Mouse (Mus musculus) neural tube, embryonic 13.5 days (tissue): ENCODE measurements around the gene Tuba1a. TPM values are rescaled to one million over a fixed set of nuclear protein-coding genes. Genes with fewer than 3 reads are reported as not detected.

Experiments used
- ATAC-seq: fragments of 200-750 bp; cut with Nextera tagmentation; 2 replicates; pipeline ENCODE4 v1.8.0; 2017; ENCODE audit warnings: low read depth, mild to moderate bottlenecking, moderate TSS enrichment, moderate library complexity
- H3K27ac ChIP-seq: fragments of 300-500 bp; sonication (generic); replicated peaks from 2 replicates; pipeline ENCODE4 v1.5.1; 2015; ENCODE audit warnings: moderate library complexity, mild to moderate bottlenecking, inconsistent platforms
- H3K27me3 ChIP-seq: fragments of 300-500 bp; sonication (generic); 2 replicates; pipeline ENCODE4 v1.6.1; 2015; ENCODE audit warnings: mild to moderate bottlenecking, inconsistent platforms
- H3K36me3 ChIP-seq: fragments of 300-500 bp; sonication (generic); 2 replicates; pipeline ENCODE4 v1.6.1; 2015; ENCODE audit warnings: mild to moderate bottlenecking, inconsistent platforms
- H3K4me1 ChIP-seq: fragments of 300-500 bp; sonication (generic); replicated peaks from 2 replicates; pipeline ENCODE4 v1.6.1; 2015; ENCODE audit warnings: inconsistent platforms
- H3K4me2 ChIP-seq: fragments of 300-500 bp; sonication (generic); 2 replicates; pipeline ENCODE4 v1.6.1; 2015; ENCODE audit warnings: inconsistent platforms, mild to moderate bottlenecking, moderate library complexity
- H3K4me3 ChIP-seq: fragments of 300-500 bp; sonication (generic); 2 replicates; pipeline ENCODE4 v1.5.1; 2015; ENCODE audit warnings: mild to moderate bottlenecking, inconsistent platforms
- H3K9ac ChIP-seq: fragments of 300-500 bp; sonication (generic); 2 replicates; pipeline ENCODE4 v1.6.1; 2015; ENCODE audit warnings: moderate library complexity, mild to moderate bottlenecking, inconsistent platforms
- H3K9me3 ChIP-seq: fragments of 300-500 bp; sonication (generic); 2 replicates; pipeline ENCODE4 v1.6.1; 2016; ENCODE audit warnings: inconsistent platforms
- WGBS: fragments of 180-500 bp; shearing (Covaris S2); methylation state at CpG from one replicate; pipeline ENCODE4 v1.1.7; 2015; 5-methylcytosine and 5-hydroxymethylcytosine counted together
- polyA plus RNA-seq: library from polyadenylated mRNA; unstranded; fragments of >200 nt; fragmentation: Nextera tagmentation; extraction: Ambion mirVana; gene quantifications from 2 replicates; pipeline ENCODE4 v1.2.1, GENCODE M21; 2015

Gene Tuba1a
- polyA plus RNA-seq = 13,124 and 14,228 TPM in 2 replicates

DNA sequence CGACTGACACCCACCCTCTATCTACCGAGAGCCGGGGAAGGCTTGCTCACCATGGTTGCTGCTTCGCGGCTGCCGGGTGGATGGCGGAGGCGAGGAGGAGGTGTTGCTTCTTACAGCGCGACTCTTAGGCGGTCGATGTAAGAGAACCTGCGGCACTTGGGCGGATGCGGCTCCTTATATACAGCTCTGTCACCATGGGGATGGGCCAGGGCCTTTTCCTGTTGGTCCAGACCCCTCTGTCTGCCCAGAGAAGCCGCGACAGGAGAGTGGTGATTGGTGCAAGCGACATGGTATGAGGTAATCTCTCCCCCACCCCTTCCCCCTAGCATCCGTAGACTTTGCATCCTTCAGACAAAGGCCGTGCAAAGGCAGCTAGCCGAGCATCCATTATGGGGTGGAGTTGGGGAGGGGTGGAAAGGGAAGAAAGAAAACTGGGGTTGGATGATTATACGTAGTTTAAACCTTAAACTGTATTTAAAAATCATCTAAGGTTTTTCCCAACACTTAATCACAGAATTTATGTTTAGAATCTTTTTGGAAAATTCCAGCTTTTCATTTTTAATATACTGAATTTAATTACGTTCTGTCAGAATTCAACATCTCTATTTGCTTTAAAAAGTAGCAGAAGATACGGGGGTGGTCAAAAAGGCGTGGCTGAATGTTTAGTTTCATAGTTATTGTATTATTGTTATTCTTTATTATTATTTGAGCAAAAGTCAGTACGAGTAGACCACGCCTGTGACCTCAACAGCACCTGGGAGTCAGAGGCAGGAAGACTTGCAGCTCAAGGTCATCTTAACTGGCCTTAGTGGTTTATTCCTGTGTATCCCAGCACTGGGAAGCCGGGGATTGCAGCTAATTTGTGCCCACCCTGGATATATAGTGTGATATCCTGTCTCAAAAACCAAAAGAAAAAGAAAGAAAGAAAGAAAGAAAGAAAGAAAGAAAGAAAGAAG, at the start of gene Tuba1a, which contains the start of gene Gm49450:
Gene Tuba1a, minus strand, starts transcription at position 303 of the 956 bp plus-strand sequence.
Gene Gm49450, minus strand, starts transcription at position 151 of the 956 bp plus-strand sequence.
- ATAC-seq = peak; percentile 97
- no peaks in the 10 kb centered on the region for H3K27me3 ChIP-seq
- peak within 1 kb of the TSS; percentile 74 for H3K4me2 ChIP-seq
- 1% methylated on average over 28 of the region's 28 CpGs for WGBS
- H3K9ac ChIP-seq = peak within 1 kb of the TSS; percentile 100
- peaks cover 28% of the 10 kb centered on the region for H3K4me1 ChIP-seq
- peak within 1 kb of the TSS; percentile 100 for H3K27ac ChIP-seq
- H3K36me3 ChIP-seq = peaks cover 12% of the 10 kb centered on the region
- H3K4me3 ChIP-seq = peak within 1 kb of the TSS; percentile 95
- H3K9me3 ChIP-seq = no peaks in the 10 kb centered on the region

DNA sequence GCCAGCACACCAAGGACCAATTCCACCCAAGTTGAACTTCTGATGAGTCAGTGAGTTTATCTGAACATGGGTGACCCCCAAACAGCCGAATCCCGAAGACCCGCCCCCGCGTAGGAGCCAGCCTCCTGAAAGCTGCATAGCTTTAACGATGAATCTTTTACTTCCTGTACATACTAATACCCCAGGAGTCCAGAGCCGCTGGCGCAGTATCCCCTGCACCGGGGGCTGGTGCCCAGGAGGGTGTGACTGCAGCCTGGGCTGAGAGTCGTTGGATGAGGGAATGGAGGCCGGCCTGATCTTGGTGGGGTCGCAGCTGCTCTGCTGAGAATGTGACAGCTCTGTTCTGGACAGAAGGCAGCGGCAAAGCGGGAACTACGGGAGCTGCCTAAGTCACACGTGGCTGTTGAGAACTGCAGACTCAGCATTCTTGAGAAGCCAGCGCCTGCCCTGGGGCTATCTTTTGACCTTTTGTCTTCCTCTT, 48.0 kb upstream of the Tuba1a start:
- H3K9me3 ChIP-seq = no peaks in the 10 kb centered on the region
- ATAC-seq = 0 out of 2 replicates have a peak, but pooled peaks have one; percentile 37

DNA sequence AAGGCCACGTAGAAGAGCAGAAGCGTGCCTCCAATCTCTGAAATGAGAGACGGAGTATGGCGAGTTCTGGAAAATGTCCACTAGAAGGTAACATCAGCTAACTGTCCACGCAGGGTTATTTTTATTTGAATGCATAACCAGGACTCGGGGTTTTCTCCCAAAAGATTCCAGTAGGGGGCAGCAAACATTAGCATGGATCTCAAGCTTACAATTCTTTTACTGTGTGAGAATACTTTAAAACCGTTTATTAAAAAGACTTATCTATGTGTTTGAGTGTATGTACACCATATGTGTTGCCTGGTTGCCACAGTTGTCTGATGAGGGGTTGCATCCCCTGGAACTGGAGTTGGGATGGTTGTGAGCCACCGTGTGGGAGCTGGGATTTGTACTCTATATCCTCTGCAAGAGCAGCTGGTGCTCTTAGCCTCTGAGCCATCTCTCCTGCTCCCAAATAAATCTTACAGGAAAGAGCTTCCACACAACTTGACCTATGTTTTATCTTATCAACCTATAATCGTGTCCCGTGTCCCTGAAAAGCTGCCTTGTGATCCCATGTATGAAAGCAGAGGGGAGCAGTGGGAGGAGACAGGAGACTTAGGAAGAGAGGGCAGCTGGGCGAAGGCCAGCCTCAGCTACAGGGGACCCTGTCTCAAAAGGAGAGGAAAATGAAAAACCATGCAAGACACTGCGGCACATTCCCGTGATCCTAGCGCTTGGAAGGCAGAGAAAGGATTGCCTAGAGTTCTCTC, 47.2 kb upstream of the Tuba1a start:
- Histone ChIP-seq H3K4me2 (peak overlapping the region; percentile 49), H3K4me1 (peaks cover 30% of the 10 kb centered on the region), H3K9ac (0 out of 2 replicates have a peak overlapping the region, but pooled peaks have one; percentile 56), H3K27me3 (no peaks in the 10 kb centered on the region), H3K27ac (peak overlapping the region; percentile 34; the same call in 1 of the 2 replicates), H3K4me3 (no peak overlapping the region), H3K36me3 (no peaks in the 10 kb centered on the region), H3K9me3 (no peaks in the 10 kb centered on the region)
- 43% methylated on average over 14 of the region's 14 CpGs for WGBS
- no peak for ATAC-seq

More for the DNA sequence above, 48.0 kb upstream of the Tuba1a start:
- Histone ChIP-seq H3K27ac (no peak overlapping the region), H3K9ac (peak overlapping the region; percentile 56), H3K4me1 (peaks cover 30% of the 10 kb centered on the region), H3K36me3 (no peaks in the 10 kb centered on the region), H3K4me2 (peak overlapping the region; percentile 49), H3K27me3 (no peaks in the 10 kb centered on the region), H3K4me3 (0 out of 2 replicates have a peak overlapping the region, but pooled peaks have one; percentile 12)
- 18% methylated on average over 17 of the region's 17 CpGs for WGBS

DNA sequence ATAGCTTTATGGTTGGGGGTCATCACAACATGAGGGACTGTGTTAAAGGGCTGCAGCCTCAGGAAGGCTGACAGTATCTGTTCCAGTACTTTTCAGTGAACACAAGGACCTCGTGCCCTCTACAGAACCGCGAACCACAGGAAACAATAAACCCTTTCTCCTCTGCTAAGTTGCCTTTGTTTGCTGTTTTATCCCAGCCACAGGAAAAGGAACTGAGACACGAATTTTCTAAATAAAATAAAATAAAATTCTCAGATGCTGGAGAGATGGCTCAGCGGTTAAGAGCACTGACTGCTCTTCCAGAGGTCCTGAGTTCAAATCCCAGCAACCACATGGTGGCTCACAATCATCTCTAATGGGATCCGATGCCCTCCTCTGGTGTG, 45.3 kb upstream of the Tuba1a start:
- no peaks in the 10 kb centered on the region for H3K27me3 ChIP-seq
- no peak overlapping the region for H3K27ac ChIP-seq
- H3K36me3 ChIP-seq = no peaks in the 10 kb centered on the region
- 41% methylated on average over 6 of the region's 6 CpGs for WGBS
- H3K4me1 ChIP-seq = peaks cover 36% of the 10 kb centered on the region
- H3K9me3 ChIP-seq = no peaks in the 10 kb centered on the region
- H3K4me3 ChIP-seq = no peak overlapping the region
- ATAC-seq = no peak
- H3K4me2 ChIP-seq = no peak overlapping the region
- H3K9ac ChIP-seq = no peak overlapping the region

DNA sequence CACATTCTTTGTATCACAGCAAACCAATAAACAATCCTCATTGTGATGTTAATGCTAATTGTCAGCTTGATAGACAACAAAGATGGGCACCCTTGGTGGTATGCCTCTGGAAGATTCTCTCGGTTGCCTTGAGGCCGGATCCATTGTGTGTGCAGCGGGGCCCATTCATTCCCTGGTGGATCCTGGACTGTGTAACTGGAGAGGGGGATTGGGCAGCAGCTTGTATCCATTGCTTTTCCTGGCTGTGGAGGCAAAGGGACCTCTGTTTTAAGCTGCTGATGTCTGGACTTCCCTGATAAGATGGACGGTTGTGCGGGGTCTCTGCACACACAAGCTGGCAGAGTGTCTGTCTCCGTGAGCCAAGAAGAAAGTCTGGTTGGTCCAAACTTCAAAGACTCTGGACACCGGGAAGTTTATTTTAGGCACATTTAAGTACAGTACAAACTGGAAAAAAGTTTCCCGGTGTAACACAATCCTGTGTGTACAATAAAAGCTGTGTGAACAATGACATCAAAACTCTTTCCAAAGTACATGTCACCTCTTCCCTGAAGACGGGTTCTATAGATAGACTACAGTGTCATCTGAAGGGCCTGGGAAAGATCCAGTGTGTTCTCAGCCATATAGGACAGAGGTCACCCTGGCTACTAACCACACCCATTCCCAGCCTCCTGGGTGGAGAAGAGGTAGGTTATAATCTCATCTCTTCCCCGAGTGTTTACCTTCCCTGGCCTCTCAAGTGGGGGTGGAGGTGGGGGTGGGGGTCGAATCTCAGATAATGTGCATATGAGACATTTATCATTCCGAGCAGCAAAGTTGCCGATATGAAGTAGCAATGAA, 44.7 kb upstream of the Tuba1a start:
- no peaks in the 10 kb centered on the region for H3K27me3 ChIP-seq
- no peak for ATAC-seq
- H3K4me2 ChIP-seq = no peak overlapping the region
- 45% methylated on average over 13 of the region's 13 CpGs for WGBS
- peaks cover 41% of the 10 kb centered on the region for H3K4me1 ChIP-seq
- peak overlapping the region; percentile 52; the same call in 1 of the 2 replicates for H3K27ac ChIP-seq
- no peak overlapping the region for H3K9ac ChIP-seq
- no peak overlapping the region for H3K4me3 ChIP-seq
- no peaks in the 10 kb centered on the region for H3K9me3 ChIP-seq
- no peaks in the 10 kb centered on the region for H3K36me3 ChIP-seq

DNA sequence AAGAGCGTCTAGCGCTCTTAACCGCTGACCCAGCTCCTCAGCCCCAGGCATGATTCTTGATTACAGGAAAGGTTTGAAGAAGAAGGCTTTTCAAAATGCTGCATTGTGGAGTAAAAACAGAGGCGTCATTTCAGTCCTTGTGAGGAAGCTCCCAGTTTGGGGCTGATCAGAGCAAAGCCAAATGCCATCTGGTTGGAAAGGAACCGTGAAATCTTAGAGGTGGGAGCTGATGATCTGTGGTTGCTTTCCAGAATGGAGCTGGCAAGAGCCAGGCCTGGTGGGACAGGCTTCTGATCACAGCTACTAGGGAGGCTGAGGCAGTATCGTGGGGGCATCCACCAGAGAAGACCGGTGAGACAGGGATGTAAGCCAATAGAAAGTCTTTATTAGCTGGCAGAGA, 43.3 kb upstream of the Tuba1a start:
- Histone ChIP-seq H3K27me3 (no peaks in the 10 kb centered on the region), H3K36me3 (no peaks in the 10 kb centered on the region), H3K4me3 (no peak overlapping the region), H3K9me3 (no peaks in the 10 kb centered on the region), H3K27ac (no peak overlapping the region), H3K4me2 (no peak overlapping the region), H3K9ac (no peak overlapping the region), H3K4me1 (peaks cover 48% of the 10 kb centered on the region)
- no peak for ATAC-seq
- WGBS = 71% methylated on average over 7 of the region's 7 CpGs

DNA sequence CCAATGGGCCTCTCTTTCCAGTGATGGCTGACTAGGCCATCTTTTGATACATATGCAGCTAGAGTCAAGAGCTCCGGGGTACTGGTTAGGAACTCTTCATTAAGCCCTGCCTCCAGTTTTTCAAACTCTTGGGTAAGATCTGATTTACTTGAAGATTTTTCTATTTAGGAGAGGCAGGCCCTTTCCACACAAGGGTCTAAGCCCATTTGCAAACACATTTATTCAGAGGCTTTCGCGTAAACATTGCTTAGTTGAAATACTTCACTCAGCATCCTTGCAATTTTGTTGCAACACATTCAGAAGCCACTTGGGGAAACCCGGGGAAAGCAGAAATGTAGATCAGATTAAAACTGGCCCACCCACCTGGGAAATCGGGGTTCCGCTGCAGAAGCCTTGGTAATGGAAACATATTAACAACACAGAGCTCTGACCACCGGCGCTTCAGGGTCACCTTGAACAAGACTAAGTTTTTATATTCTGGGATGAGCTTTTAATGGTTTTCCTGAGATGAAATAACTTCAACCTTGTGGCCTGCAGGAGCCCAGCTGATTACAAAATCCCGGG, 41.5 kb upstream of the Tuba1a start:
- Histone ChIP-seq H3K4me1 (peaks cover 53% of the 10 kb centered on the region), H3K27me3 (no peaks in the 10 kb centered on the region), H3K9ac (no peak overlapping the region; the same call in 1 of the 2 replicates), H3K36me3 (no peaks in the 10 kb centered on the region), H3K4me3 (no peak overlapping the region), H3K4me2 (no peak overlapping the region), H3K9me3 (no peaks in the 10 kb centered on the region), H3K27ac (no peak overlapping the region)
- ATAC-seq = no peak
- 82% methylated on average over 9 of the region's 9 CpGs for WGBS

DNA sequence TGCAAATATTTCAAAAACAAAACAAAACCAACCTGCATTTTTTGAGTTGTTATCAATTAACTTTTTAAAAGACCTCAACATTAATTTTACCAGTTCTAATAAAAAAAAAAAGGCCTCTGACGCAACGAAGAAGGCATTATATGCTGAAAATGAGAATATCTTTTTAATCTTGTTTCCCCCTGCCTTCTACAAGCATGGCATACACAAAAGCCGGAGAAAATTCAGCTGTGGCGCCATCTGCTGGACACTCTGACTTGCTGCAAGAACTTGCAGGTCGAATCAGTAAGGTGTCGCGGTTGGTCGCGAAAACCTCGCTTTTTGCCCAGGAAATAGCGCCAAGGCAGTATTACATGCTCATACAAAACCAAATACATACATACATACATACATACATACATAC, 40.4 kb upstream of the Tuba1a start:
- ATAC-seq = no peak
- H3K4me2 ChIP-seq = peak overlapping the region; percentile 67
- peak overlapping the region; percentile 39 for H3K4me3 ChIP-seq
- H3K9me3 ChIP-seq = no peaks in the 10 kb centered on the region
- H3K36me3 ChIP-seq = no peaks in the 10 kb centered on the region
- H3K9ac ChIP-seq = peak overlapping the region; percentile 73; the same call in 1 of the 2 replicates
- H3K4me1 ChIP-seq = peaks cover 65% of the 10 kb centered on the region
- H3K27me3 ChIP-seq = no peaks in the 10 kb centered on the region
- 2% methylated on average over 11 of the region's 11 CpGs for WGBS
- H3K27ac ChIP-seq = peak overlapping the region; percentile 99

DNA sequence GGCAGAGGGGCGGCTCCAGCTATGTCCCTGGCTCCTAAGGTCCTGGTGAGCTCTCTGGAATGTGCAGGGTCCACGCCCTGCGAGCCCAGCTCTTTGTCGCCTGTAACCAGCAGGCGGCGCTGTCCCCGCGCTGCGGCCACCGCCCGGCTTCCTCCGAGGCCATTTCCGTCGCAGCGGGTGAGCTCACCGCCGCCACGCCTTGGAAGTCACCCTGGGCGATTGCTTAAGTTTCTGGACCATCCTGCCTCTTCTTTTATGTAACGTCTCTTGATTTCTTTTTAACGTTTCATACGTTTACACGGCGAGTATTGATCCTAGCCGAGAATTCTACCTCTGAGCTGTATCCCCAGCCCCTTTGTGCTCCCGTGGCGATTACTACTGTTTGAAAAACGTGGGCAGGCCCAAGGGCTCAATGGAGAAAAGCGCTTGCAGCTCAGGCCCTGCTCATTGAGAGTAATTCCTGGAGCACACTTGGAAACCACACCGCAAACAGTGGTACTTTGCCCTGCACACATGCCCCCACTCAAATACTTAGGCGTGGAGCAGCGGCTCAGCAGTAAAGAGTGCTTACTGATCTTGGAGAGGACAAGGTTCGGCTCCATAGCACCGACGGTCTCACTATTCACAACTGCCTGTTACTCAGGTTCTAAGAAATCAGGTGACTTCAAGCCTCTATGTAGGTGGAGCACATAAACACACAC, 39.7 kb upstream of the Tuba1a start:
- WGBS = 3% methylated on average over 35 of the region's 35 CpGs
- peak overlapping the region; percentile 73 for H3K9ac ChIP-seq
- H3K4me2 ChIP-seq = peak overlapping the region; percentile 67
- peak overlapping the region; percentile 99 for H3K27ac ChIP-seq
- no peaks in the 10 kb centered on the region for H3K9me3 ChIP-seq
- peak overlapping the region; percentile 39 for H3K4me3 ChIP-seq
- no peaks in the 10 kb centered on the region for H3K36me3 ChIP-seq
- peak; percentile 87 for ATAC-seq
- peaks cover 67% of the 10 kb centered on the region for H3K4me1 ChIP-seq
- H3K27me3 ChIP-seq = no peaks in the 10 kb centered on the region

DNA sequence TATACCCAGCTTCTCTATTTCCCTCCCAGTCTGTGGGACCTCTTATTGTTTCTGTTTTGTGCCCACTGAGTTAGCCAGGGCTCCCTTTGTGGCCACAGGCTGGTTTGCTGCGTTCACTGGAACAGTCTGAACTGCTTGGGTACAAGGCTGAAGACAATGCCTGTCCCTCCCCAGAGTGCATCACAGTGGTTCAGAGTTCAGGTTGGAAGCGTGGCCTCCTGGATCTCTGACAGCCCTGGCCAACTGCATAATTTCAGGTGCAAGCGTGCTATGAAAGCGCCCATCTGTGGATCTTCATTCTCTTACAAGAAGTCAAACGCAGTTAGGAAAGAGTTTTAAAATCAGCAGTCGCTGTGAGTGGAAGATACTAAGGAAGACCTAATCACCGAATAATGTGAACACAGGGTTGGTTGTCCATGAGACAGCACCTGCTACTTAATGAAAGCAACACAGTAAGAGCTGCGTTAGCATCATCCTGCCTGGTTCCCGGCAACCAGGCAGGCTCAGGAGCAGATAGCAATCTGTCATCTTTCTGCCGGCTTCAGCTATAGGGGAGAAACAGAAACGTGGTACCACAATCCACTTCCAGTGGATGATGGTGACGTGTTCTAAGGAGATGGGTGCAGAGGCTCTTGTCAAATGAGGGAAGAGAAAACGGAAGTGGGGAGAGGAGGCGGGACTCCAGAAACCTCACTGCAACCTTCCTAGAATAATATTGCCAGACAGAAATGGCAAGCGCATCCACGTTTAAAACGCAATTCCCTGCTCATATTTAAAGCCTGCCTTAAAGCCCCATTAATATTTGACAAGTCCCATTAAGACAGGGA, 38.8 kb upstream of the Tuba1a start:
- H3K4me3 ChIP-seq = peak overlapping the region; percentile 39
- H3K9me3 ChIP-seq = no peaks in the 10 kb centered on the region
- peak overlapping the region; percentile 73 for H3K9ac ChIP-seq
- peaks cover 67% of the 10 kb centered on the region for H3K4me1 ChIP-seq
- peak overlapping the region; percentile 99 for H3K27ac ChIP-seq
- H3K4me2 ChIP-seq = peak overlapping the region; percentile 67
- 18% methylated on average over 17 of the region's 17 CpGs for WGBS
- H3K27me3 ChIP-seq = no peaks in the 10 kb centered on the region
- H3K36me3 ChIP-seq = no peaks in the 10 kb centered on the region
- peak; percentile 85 for ATAC-seq
